Mouse (Mus musculus): Measurements from ENCODE around the gene Gm49395.

GRCm38 (mm10) chr13:115052568-115052967 lies 49.2 kb downstream of the Gm49395 start:
- TF ChIP-seq CTCF (IDR thresholded peaks at IDR 0.05; ENCODE audit: borderline replicate concordance, insufficient read depth, low read length) (no peak), POLR2A (IDR thresholded peaks at IDR 0.05; ENCODE audit: low read depth, low read length) (no peak)

All from embryonic fibroblast, embryonic 13.5 days (primary cell).